Mouse (Mus musculus): ENCODE data around the gene Gse1.

The Gse1 gene

DNA sequence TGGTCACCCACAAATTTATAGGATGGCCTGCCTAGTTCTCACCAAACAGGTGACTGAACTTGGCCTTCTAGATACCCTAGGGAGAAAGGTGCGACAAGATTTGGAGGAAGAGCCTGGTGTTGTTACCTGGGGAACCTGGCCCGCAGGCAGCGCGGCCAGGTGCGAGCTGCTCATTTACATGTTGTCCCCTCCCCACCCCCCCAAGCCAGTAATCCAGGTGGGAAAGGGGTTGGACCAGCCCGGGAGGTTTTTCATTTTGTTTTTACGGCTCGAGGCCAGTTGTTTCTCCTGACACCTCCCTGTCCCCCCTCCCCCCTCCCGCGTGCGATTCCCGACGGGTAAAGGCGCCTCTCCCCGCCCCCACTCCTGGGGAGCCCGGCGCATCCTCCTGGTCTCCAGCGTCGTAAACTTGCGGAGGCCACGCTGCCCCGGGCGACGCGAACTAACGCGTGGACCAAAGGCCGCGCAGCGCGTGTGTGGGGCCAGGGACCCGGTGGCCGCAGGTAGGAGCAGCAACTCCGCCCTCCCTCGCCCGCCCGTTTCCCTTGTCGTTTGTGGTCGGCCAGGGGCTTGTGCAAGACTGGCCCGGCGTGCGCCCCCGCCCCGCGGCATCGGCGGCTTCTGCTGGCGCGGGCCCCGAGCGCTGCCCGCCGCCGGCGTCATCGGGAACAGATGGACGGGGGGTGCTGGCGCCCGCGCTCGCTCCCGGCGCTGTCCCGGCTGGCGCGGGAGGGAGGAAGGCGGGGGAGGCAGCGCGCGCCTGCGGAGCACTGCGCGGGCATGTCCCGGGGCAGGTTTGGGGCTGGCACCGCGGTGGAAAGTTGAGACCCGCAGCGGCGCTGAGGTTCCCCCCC lies 307.4 kb downstream of the Gse1 start:
- DNase-seq (ENCODE audit: low spot score): peak; percentile 57

DNA sequence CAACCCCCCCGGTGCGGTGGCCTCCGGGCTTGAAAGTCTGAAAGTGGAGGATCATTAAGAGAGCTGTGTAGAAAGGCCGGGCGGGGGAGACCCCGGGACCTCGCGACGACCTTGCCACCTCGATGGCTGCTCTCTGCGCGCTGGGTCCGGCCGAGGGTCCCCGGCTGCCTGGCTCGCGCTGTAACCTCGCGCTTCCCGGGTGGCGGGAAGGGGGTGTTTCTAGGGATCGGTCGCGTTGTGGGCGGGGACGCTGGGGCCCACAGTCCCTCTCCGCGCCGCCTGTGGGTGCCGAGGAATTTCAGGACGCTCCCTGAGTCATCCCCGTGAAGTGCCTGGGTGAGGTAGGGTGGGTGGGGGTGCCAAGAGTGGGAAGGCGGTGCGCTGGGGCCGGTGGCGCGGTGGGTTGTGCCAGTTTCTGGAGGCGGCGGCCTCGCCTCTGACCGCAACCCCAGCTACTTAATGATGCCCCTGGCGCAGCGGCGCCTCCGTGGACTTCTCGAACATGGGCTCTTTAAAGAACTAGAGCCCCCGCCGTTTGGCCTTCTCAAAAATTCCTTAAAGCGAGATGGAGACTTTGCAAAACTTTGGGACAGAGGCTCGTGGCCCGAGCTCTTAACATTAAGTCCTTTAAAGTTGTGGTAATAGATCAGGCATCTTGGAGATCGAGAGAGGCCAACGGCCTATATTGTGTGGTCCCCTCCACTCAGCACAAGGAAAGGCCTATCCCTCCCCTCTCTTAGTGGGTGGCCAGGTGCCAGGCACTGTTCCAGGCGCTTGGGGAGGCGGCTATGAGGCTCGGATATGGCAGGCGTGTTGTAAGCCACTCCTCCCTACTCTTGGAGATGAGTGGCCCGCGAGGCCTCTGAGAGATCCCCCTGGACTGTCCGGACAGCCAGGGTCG lies 308.3 kb downstream of the Gse1 start:
- DNase-seq (ENCODE audit: low spot score): peak; percentile 31

DNA sequence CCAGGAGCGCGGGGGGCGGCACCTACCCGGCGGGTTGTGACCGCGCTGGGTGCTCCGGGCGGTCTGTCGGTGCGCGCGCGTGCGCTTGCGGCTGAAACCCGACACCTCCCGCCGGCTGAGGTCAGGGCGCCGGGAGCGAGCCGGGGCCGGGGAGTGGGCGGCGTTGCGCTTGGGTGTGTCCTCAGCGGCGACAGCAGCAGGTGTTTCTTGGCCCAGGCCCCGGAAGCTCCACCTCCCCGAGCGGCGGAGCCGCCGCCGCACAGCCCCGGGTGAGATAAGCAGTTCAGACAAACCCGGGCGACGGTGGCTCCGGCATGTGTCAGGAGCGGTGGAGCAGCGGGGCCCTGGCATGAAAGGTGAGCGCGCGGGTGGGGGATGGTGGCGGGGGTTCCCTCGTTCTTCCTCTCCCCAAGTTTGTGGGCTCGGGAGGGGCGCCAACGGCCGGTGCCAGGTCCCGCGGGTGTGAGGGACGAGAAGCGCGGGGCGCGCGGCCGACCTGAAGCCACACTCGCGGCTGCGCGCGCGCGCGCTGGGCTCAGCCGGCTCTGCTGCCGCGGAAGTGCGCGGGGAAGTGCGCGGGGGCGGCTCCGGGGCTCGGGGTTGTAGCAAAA lies 309.1 kb downstream of the Gse1 start:
- peak; percentile 75 for DNase-seq (ENCODE audit: low spot score)

DNA sequence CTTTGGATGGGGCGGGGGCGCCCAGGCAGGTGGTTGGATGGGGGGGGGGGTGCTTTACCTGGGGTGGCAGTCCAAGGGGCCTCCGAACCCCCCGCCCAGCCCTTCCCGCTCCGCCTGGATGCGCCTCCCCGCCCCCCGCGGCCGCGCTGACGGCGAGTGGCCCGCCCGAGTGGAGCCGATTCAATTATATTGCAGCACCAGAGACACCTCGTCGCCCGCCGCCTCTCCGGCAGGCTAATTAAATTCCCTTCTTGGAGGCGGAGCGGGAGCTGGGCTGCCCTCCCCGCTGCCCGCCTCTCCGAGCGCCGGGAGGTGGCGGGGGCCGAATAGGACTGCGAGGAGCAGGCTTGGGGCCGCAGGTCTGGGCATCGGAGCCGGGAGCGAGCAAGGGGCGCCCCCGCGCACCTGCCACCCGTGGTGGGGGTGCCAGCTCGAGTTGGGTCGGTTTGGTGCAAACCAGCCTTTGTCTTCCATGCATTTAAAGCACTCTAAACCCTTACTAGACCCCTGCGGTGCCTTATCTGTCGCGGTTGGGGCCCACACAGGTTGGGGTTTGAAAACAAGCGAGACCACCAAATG lies 309.7 kb downstream of the Gse1 start:
- peak; percentile 48 for DNase-seq (ENCODE audit: low spot score)

GRCm38 (mm10) chr8:120538397-120539240 lies 310.4 kb downstream of the Gse1 start:
- DNase-seq (ENCODE audit: low spot score): peak; percentile 69

- no peak for DNase-seq (ENCODE audit: low spot score)
Measured at GRCm38 (mm10) chr8:120539381-120539774, 311.1 kb downstream of the Gse1 start.

DNA sequence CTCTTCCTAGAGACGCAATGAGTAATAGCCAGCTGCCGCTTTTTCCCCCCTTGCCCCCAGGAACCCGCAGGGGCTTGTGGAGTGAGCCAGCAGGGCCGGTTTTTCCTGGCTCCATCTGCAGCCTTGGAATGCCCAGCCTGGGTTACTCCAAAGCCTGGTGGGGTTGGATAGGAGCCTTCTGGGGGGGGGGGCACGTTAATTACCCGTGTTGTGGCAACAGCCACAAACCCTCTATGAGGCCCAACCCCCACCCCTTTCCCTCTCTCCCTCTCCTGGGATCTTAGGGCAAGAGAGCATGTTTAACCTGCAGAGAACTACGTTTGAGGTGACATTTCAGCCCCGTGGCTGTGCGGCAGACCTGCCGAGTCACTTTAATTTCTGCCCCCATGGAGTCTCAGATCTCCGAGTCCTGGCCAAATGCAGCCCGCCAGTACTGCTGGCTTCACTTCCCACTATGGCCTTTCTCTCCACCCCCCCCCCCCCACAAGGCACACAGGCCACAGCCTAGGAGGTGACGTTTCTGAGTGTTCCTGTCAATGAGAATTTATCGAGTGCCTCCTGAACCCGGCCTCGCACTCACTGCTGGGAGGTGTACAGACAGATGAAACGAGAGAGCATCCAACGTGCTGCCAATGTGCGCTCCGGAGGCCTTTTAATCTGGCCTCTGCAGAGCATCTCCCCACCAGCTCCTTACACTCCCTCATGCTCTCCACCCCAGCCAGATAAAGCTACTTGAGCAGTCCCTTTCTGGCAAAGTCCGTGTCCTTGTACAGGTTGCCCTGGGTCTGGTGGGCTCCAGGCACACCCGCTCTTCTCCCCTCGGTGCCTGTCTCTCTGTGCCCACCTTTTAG lies 311.7 kb downstream of the Gse1 start:
- DNase-seq (ENCODE audit: low spot score): peak; percentile 38

DNA sequence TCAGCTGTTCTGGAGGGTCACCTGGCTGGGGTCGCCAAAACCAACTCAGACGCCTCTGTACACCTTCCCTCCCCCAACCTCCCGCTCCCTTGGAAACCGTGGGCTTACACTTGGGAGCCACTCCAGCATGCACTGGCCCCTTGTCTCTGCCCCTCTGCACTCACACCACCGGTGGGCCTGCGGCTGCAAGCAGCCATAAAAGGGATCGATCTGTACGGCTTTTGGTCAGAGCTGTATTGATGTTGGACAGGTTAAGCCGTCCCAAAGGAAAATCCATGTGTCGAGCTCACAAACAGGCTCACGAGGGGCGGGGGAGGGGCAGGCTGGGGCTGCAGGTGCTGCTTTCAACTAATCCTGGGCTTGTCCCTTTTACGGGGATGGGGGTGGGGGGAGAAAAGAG lies 314.7 kb downstream of the Gse1 start:
- no peak for DNase-seq (ENCODE audit: low spot score)

DNA sequence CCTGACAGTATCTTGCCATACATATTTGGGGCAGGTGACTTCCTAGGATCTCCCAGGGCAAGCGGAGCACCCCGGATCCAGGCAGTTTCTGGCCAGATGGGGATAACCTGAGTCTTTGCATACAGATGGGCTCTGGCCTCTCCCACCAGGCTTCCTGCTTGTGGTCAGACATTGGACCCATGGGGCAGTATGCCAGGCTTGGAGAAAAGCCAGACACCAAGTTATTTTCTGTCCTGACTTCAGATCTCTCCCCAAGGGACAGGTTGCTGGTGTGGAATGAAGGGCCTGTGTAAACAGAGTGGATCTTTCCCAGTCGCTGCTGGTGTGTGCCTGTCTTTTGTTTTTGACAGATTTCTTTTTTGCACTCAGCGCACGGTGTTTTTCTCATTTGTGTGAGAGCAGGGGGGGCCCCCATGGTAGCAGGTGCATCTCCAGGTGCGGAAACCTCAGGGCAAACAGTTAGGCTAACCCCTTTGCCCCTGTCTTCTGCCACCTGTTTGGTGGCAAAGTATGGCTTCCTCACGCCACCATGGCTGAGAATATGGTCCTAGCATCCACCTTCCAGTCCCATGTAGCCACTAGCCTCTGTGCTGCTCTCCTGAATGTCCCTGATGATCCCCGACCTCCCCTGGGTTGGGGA lies 315.3 kb downstream of the Gse1 start:
- no peak for DNase-seq (ENCODE audit: low spot score)

DNA sequence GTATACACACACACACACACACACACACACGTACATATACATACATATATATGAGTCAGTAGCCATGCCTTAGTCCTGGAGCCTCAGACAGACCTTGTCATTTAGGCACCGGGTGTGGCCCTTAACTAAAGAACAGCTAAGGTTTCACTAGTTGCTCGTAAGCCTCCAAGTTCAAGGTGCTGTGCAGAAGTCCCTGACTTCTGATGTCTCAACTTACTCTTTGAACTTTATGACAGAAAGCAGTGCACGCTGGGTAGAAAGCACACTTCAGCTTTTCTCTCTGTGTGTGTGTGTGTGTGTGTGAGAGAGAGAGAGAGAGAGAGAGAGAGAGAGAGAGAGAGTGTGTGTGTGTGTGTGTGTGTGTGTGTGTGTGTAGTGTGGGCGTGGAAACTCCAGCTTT lies 315.9 kb downstream of the Gse1 start:
- DNase-seq (ENCODE audit: low spot score): no peak

DNA sequence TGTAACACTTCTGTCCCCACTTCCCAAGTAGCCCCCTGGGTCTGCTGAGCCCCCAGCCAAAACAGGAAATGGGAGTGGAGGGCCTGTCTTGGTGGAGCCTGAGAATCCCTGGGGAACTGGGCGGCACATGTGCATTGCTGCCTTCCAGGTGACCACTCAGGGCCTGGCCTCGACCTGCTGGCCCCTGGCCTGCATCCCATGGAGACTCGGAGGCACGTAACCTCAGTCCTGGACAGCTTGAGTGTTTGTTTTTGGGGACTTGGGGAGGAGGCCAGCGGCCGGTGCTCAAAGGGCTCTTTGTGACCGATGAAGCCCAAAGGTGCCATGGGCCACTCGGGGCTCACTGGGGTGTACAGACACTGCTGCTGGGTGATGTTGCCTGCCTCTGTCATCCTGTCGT lies 319.3 kb downstream of the Gse1 start:
- no peak for DNase-seq (ENCODE audit: low spot score)

- no peak for DNase-seq (ENCODE audit: low spot score)
Measured at GRCm38 (mm10) chr8:120548313-120548761, 320.1 kb downstream of the Gse1 start.

- no peak for DNase-seq (ENCODE audit: low spot score)
Measured at GRCm38 (mm10) chr8:120549321-120549921, 321.2 kb downstream of the Gse1 start.

- no peak for DNase-seq (ENCODE audit: low spot score)
Measured at GRCm38 (mm10) chr8:120549922-120550321, 321.7 kb downstream of the Gse1 start.

- no peak for DNase-seq (ENCODE audit: low spot score)
Measured at GRCm38 (mm10) chr8:120550430-120550829, 322.2 kb downstream of the Gse1 start.

- no peak for DNase-seq (ENCODE audit: low spot score)
Measured at GRCm38 (mm10) chr8:120550937-120551676, 322.9 kb downstream of the Gse1 start.

DNA sequence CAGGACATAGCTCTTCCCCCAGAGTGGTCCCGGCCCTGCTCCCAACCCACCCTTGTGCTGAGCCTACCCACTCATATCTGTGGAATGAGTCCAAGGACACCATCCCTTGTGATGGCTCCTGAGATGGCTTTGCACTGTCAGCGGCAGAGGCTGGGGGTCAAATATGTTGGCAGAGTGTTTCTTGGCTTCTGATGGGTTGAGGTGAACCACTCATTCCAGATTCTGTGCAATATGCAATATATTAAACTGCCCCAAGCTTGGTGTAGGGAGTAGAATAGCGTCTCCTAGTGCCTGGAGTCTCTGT lies 323.4 kb downstream of the Gse1 start:
- DNase-seq (ENCODE audit: low spot score): no peak

- DNase-seq (ENCODE audit: low spot score): no peak
Measured at GRCm38 (mm10) chr8:120552509-120552908, 324.3 kb downstream of the Gse1 start.

Measured in urinary bladder, postnatal 25 days (tissue).